Mouse (Mus musculus) gastrocnemius, adult 2 months (tissue): ENCODE data around the gene Flnc. TPM values are rescaled to one million over a fixed set of nuclear protein-coding genes. Genes with fewer than 3 reads are reported as not detected.
A peak's percentile ranks its signal among the peaks of the same experiment; 100 is the strongest.

ENCODE experiments used
- DNase-seq: peaks from one replicate; pipeline ENCODE4 v3.0.0; 2022
- H3K27ac ChIP-seq: fragments of 200-600 bp; 2 replicates; pipeline ENCODE4 v1.8.1; 2022; ENCODE audit warnings: mild to moderate bottlenecking
- H3K4me3 ChIP-seq: fragments of 200-600 bp; 2 replicates; pipeline ENCODE4 v1.8.1; 2022; ENCODE audit warnings: mild to moderate bottlenecking, moderate library complexity
- CTCF ChIP-seq: fragments of 200-600 bp; IDR thresholded peaks from 2 replicates; pipeline ENCODE4 v1.8.1; 2022; ENCODE audit warnings: antibody characterized with exemption, mild to moderate bottlenecking, moderate library complexity
- intact Hi-C: fragments of 180-260 bp; cut with DNase I; formaldehyde crosslinking; loops from one replicate; pipeline ENCODE4 v1.15.1; 2025
- total RNA-seq, 2 experiments: library from RNA; stranded (reverse); gene quantifications; 2 replicates each; pipeline ENCODE4 v1.2.3; 2021

Gene Flnc
- total RNA-seq, 2 experiments from 2014 or later = 285 to 430 TPM

DNA sequence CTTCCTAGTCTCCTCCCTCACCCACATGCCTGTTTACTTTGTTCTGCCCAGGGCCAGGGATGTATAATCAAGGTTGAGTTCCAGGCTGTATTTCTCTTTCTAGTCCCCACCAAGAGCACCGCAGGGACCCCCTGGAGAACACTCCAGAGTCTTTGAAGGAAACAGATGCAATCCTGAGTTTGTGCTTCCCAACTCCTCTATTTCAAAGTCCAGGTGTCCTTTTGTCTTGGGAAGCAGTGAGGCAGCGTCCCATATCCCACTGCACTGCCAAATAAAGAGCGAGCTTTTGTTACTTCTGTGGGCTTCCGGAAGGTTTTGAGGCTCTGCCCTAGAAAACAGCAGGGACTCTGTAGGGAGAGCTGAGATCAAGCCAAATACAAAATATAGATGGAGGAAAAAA, 33.2 kb upstream of the Flnc start:
- intact Hi-C loops = loop anchor here (5.0 kb wide), 1 partner anchor 87 kb away; no protein-coding TSS in a partner anchor
- no peak for TF ChIP-seq CTCF
- no peak for DNase-seq
- Histone ChIP-seq H3K4me3 (no peak overlapping the region), H3K27ac (no peak overlapping the region)

GRCm38 (mm10) chr6:29402693-29403342, 30.2 kb upstream of the Flnc start:
- peak; percentile 74 for DNase-seq

GRCm38 (mm10) chr6:29406412-29406811, 26.6 kb upstream of the Flnc start:
- DNase-seq = no peak
- Histone ChIP-seq H3K27ac (no peak overlapping the region), H3K4me3 (no peak overlapping the region)
- no peak for TF ChIP-seq CTCF
- intact Hi-C loops = no loop called here

More at GRCm38 (mm10) chr6:29402693-29403342, 30.2 kb upstream of the Flnc start:
- H3K4me3 ChIP-seq = peak overlapping the region; percentile 58
- TF ChIP-seq CTCF = peak; percentile 59
- intact Hi-C loops = no loop called here
- H3K27ac ChIP-seq = no peak overlapping the region

- DNase-seq = no peak
- Histone ChIP-seq H3K27ac (no peak overlapping the region), H3K4me3 (no peak overlapping the region)
- TF ChIP-seq CTCF = no peak
- intact Hi-C loops = no loop called here
Observed at GRCm38 (mm10) chr6:29415446-29415845, 17.6 kb upstream of the Flnc start.

- no peak for TF ChIP-seq CTCF
- Histone ChIP-seq H3K4me3 (no peak overlapping the region), H3K27ac (no peak overlapping the region)
- intact Hi-C loops = no loop called here
- DNase-seq = no peak
Observed at GRCm38 (mm10) chr6:29420596-29420995, 12.5 kb upstream of the Flnc start.

GRCm38 (mm10) chr6:29425118-29425517, 7.9 kb upstream of the Flnc start:
- Histone ChIP-seq H3K27ac (no peak overlapping the region), H3K4me3 (no peak overlapping the region)
- intact Hi-C loops = no loop called here
- no peak for DNase-seq
- TF ChIP-seq CTCF = no peak

DNA sequence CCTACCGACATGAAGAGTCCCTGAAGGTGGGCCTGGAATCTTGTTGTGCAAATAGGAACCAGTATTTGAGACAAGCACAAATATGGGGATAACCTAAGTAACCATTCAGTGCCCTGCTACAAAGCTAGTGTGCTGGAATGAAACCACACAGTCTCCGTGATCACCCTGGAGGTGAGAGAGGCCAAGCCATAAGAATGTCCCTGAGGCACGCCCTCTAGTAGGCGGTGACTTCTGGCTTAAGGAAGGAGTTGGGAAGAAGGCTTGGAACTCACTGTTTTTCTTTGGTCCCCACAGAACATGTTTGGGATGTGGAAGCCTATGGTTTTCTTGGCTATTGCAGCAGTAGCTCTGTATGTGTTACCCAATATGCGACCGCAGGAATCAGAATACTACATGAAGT, 6.7 kb upstream of the Flnc start:
- no peak for DNase-seq
- no peak for TF ChIP-seq CTCF
- intact Hi-C loops = no loop called here

GRCm38 (mm10) chr6:29428171-29428570, 4.9 kb upstream of the Flnc start:
- H3K27ac ChIP-seq = no peak overlapping the region
- DNase-seq = no peak
- intact Hi-C loops = no loop called here

More for the DNA sequence above, 6.7 kb upstream of the Flnc start:
- no peak overlapping the region for H3K27ac ChIP-seq
- H3K4me3 ChIP-seq = no peak overlapping the region

GRCm38 (mm10) chr6:29430681-29431420, 2.2 kb upstream of the Flnc start:
- TF ChIP-seq CTCF = no peak
- intact Hi-C loops = no loop called here
- Histone ChIP-seq H3K27ac (peak overlapping the region; percentile 99), H3K4me3 (peak overlapping the region; percentile 94)
- peak; percentile 90 for DNase-seq

More at GRCm38 (mm10) chr6:29428171-29428570, 4.9 kb upstream of the Flnc start:
- H3K4me3 ChIP-seq = no peak overlapping the region
- TF ChIP-seq CTCF = no peak

DNA sequence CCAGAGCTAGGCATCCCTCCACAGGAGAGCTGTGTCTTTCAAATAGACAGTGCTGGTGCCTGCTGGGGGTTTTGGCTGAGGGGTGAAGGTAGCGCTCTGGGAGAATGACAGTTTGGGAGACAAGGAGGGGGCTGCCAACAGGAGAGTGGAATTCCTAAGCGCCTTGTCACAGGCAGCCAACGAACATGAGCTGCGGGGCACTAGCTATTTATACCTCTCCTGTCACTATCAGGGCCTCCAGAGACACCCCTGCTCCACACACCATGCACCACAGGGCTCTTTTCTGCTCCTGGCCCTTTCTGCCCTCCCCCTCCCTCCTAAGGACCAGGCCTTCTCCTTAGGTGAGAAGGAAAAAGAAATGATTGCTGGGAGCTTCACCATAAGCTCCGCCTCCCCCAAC, 1.6 kb upstream of the Flnc start:
- peak; percentile 77 for DNase-seq
- intact Hi-C loops = no loop called here
- no peak for TF ChIP-seq CTCF
- Histone ChIP-seq H3K27ac (peak overlapping the region; percentile 99), H3K4me3 (peak overlapping the region; percentile 94)

DNA sequence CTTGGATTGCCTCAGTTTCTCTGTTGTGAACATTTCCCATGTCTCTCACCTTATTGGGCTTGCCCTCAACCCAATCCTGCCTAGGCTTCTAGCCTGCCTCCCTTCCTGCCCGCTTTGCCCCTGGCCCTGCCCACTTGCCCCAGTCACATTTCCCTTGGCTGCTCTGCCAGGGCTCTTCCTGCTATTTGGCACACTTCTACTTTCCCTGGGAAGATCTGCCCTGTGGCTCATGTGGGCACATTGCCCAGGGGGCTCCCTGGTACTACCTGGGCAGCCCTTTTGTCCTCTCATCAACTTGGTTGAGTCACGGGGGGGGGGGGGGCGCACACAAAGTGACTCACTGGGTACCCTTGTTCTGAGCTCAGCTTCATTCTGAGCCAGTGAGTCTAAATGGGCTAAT, 900 bp upstream of the Flnc start:
- no peak for TF ChIP-seq CTCF
- intact Hi-C loops = no loop called here
- peak; percentile 72 for DNase-seq

DNA sequence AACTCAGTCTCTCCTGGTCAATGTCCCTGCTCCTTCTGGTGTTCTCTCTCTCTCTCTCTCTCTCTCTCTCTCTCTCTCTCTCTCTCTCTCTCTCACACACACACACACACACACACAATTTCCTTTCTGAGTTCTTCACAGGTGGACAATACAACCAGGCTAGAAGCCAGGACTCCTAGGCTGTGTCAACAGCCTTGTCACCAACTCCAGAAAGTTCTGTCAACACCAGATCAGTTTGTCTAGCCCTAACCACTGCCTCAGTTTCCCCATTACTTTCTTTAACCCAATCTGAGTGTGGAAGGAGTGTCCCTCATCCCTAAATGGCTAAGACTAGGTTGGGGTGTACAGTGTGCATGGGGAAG, 399 bp upstream of the Flnc start:
- DNase-seq = no peak
- peak overlapping the region; percentile 99 for H3K27ac ChIP-seq
- intact Hi-C loops = no loop called here
- H3K4me3 ChIP-seq = peak overlapping the region; percentile 94
- no peak for TF ChIP-seq CTCF

More for the DNA sequence above, 900 bp upstream of the Flnc start:
- peak overlapping the region; percentile 94 for H3K4me3 ChIP-seq
- peak overlapping the region; percentile 99 for H3K27ac ChIP-seq
